Mouse (Mus musculus): ENCODE measurements around the gene Cacna1d.

Gene Cacna1d

GRCm38 (mm10) chr14:30196959-30197358 lies 294.3 kb downstream of the Cacna1d start:
- no peak for DNase-seq

- DNase-seq = no peak
Measured at GRCm38 (mm10) chr14:30196235-30196634, 295.0 kb downstream of the Cacna1d start.

GRCm38 (mm10) chr14:30190308-30190971 lies 300.8 kb downstream of the Cacna1d start:
- no peak for DNase-seq

- no peak for DNase-seq
Measured at GRCm38 (mm10) chr14:30185616-30186274, 305.5 kb downstream of the Cacna1d start.

- DNase-seq = no peak
Measured at GRCm38 (mm10) chr14:30184445-30185152, 306.7 kb downstream of the Cacna1d start.

GRCm38 (mm10) chr14:30184013-30184412 lies 307.2 kb downstream of the Cacna1d start:
- no peak for DNase-seq

GRCm38 (mm10) chr14:30182624-30183524 lies 308.4 kb downstream of the Cacna1d start:
- no peak for DNase-seq

- no peak for DNase-seq
Measured at GRCm38 (mm10) chr14:30178306-30178705, 312.9 kb downstream of the Cacna1d start.

- peak; percentile 38 for DNase-seq
Measured at GRCm38 (mm10) chr14:30177850-30178249, 313.4 kb downstream of the Cacna1d start.

- no peak for DNase-seq
Measured at GRCm38 (mm10) chr14:30175362-30175761, 315.9 kb downstream of the Cacna1d start.

GRCm38 (mm10) chr14:30172821-30173755 lies 318.2 kb downstream of the Cacna1d start:
- no peak for DNase-seq

GRCm38 (mm10) chr14:30171593-30171992 lies 319.7 kb downstream of the Cacna1d start:
- DNase-seq = no peak

GRCm38 (mm10) chr14:30171008-30171407 lies 320.2 kb downstream of the Cacna1d start:
- DNase-seq = no peak

- DNase-seq = no peak
Measured at GRCm38 (mm10) chr14:30169455-30169854, 321.8 kb downstream of the Cacna1d start.

GRCm38 (mm10) chr14:30168902-30169301 lies 322.4 kb downstream of the Cacna1d start:
- no peak for DNase-seq

GRCm38 (mm10) chr14:30168387-30168786 lies 322.9 kb downstream of the Cacna1d start:
- no peak for DNase-seq

- no peak for DNase-seq
Measured at GRCm38 (mm10) chr14:30167606-30168005, 323.6 kb downstream of the Cacna1d start.

GRCm38 (mm10) chr14:30166036-30166435 lies 325.2 kb downstream of the Cacna1d start:
- no peak for DNase-seq

- DNase-seq = no peak
Measured at GRCm38 (mm10) chr14:30163733-30164708, 327.2 kb downstream of the Cacna1d start.

- no peak for DNase-seq
Measured at GRCm38 (mm10) chr14:30147774-30148173, 343.5 kb downstream of the Cacna1d start.
